Mouse (Mus musculus) splenic B cell, adult 2 months (primary cell): ENCODE results near the gene Gxylt1.

Experiments used
- DNase-seq: peaks from one replicate; pipeline ENCODE4 v3.0.0-alpha.2; 2011; ENCODE audit warnings: low read depth, low spot score
- H3K27me3 ChIP-seq: 2 replicates; pipeline ENCODE4 v1.6.1; 2012; ENCODE audit warnings: mild to moderate bottlenecking, low read length, moderate library complexity, mixed read lengths; ENCODE audit not compliant: control insufficient read depth, poor library complexity, insufficient read depth, severe bottlenecking
- H3K36me3 ChIP-seq: 2 replicates; pipeline ENCODE4 v1.6.1; 2012; ENCODE audit warnings: mild to moderate bottlenecking, low read length, moderate library complexity, mixed read lengths; ENCODE audit not compliant: control insufficient read depth, poor library complexity, insufficient read depth, severe bottlenecking

The Gxylt1 gene

GRCm38 (mm10) chr15:93270289-93270855, 4.6 kb downstream of the Gxylt1 start:
- no peaks in the 10 kb centered on the region for H3K36me3 ChIP-seq
- DNase-seq: peak; percentile 48
- H3K27me3 ChIP-seq: no peaks in the 10 kb centered on the region

- DNase-seq: no peak
Measured at GRCm38 (mm10) chr15:93269572-93269971, 5.4 kb downstream of the Gxylt1 start.

GRCm38 (mm10) chr15:93268001-93268400, 7.0 kb downstream of the Gxylt1 start:
- no peaks in the 10 kb centered on the region for H3K36me3 ChIP-seq
- DNase-seq: peak; percentile 67
- no peaks in the 10 kb centered on the region for H3K27me3 ChIP-seq

More at GRCm38 (mm10) chr15:93269572-93269971, 5.4 kb downstream of the Gxylt1 start:
- H3K27me3 ChIP-seq: no peaks in the 10 kb centered on the region
- H3K36me3 ChIP-seq: no peaks in the 10 kb centered on the region

GRCm38 (mm10) chr15:93267479-93267878, 7.5 kb downstream of the Gxylt1 start:
- Histone ChIP-seq H3K36me3 (no peaks in the 10 kb centered on the region), H3K27me3 (no peaks in the 10 kb centered on the region)
- no peak for DNase-seq

GRCm38 (mm10) chr15:93266361-93266760, 8.6 kb downstream of the Gxylt1 start:
- H3K36me3 ChIP-seq: no peaks in the 10 kb centered on the region
- DNase-seq: no peak
- H3K27me3 ChIP-seq: no peaks in the 10 kb centered on the region

GRCm38 (mm10) chr15:93265728-93266127, 9.3 kb downstream of the Gxylt1 start:
- H3K27me3 ChIP-seq: no peaks in the 10 kb centered on the region
- DNase-seq: peak; percentile 39
- no peaks in the 10 kb centered on the region; the same call in 1 of the 2 replicates for H3K36me3 ChIP-seq

- DNase-seq: no peak
- Histone ChIP-seq H3K36me3 (no peaks in the 10 kb centered on the region; the same call in 1 of the 2 replicates), H3K27me3 (no peaks in the 10 kb centered on the region)
Measured at GRCm38 (mm10) chr15:93265231-93265630, 9.7 kb downstream of the Gxylt1 start.

- no peaks in the 10 kb centered on the region for H3K27me3 ChIP-seq
- H3K36me3 ChIP-seq: no peaks in the 10 kb centered on the region; the same call in 1 of the 2 replicates
- no peak for DNase-seq
Measured at GRCm38 (mm10) chr15:93264221-93264620, 10.8 kb downstream of the Gxylt1 start.

GRCm38 (mm10) chr15:93263566-93263965, 11.4 kb downstream of the Gxylt1 start:
- DNase-seq: no peak
- H3K27me3 ChIP-seq: no peaks in the 10 kb centered on the region
- H3K36me3 ChIP-seq: peaks cover 1% of the 10 kb centered on the region; the same call in 1 of the 2 replicates

- H3K36me3 ChIP-seq: peaks cover 4% of the 10 kb centered on the region; the same call in 1 of the 2 replicates
- H3K27me3 ChIP-seq: no peaks in the 10 kb centered on the region
- peak; percentile 22 for DNase-seq
Measured at GRCm38 (mm10) chr15:93262818-93263217, 12.2 kb downstream of the Gxylt1 start.

GRCm38 (mm10) chr15:93262274-93262673, 12.7 kb downstream of the Gxylt1 start:
- Histone ChIP-seq H3K27me3 (no peaks in the 10 kb centered on the region), H3K36me3 (peaks cover 4% of the 10 kb centered on the region; the same call in 1 of the 2 replicates)
- no peak for DNase-seq

- no peak for DNase-seq
- Histone ChIP-seq H3K36me3 (peaks cover 12% of the 10 kb centered on the region), H3K27me3 (no peaks in the 10 kb centered on the region)
Measured at GRCm38 (mm10) chr15:93259933-93260332, 15.0 kb downstream of the Gxylt1 start.

GRCm38 (mm10) chr15:93255295-93255694, 19.7 kb downstream of the Gxylt1 start:
- DNase-seq: no peak
- H3K36me3 ChIP-seq: peaks cover 18% of the 10 kb centered on the region
- H3K27me3 ChIP-seq: no peaks in the 10 kb centered on the region

GRCm38 (mm10) chr15:93253172-93253571, 21.8 kb downstream of the Gxylt1 start:
- peaks cover 15% of the 10 kb centered on the region for H3K36me3 ChIP-seq
- DNase-seq: no peak
- no peaks in the 10 kb centered on the region for H3K27me3 ChIP-seq

GRCm38 (mm10) chr15:93252396-93252795, 22.6 kb downstream of the Gxylt1 start:
- peaks cover 16% of the 10 kb centered on the region for H3K36me3 ChIP-seq
- H3K27me3 ChIP-seq: no peaks in the 10 kb centered on the region
- DNase-seq: no peak
